Mouse (Mus musculus) c-Kit-negative CD71-positive TER-119-positive erythroid progenitor cells, embryonic 14.5 days (primary cell): ENCODE measurements around the gene Angptl3.

Experiments used
- DNase-seq: peaks from one replicate; pipeline ENCODE4 v3.0.0-alpha.2; 2013; ENCODE audit warnings: low read depth, low spot score

Angptl3 gene

DNA sequence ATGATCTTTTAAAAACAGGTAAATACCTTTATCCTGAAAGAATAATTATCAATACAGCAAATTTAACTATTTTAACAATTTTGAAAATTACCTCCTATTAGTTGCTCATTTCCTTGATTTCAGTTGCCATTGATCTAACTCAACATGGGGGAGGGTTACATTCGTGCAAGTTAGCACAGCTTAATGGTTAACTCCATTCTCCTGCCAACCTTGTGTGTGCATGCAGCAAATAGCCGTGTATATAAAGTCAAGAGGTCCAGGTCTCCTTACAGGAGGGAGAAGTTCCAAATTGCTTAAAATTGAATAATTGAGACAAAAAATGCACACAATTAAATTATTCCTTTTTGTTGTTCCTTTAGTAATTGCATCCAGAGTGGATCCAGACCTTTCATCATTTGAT lies at the start of gene Angptl3:
Angptl3 (plus strand) TSS at position 269 of the 400 bp plus-strand sequence.
- no peak for DNase-seq

DNA sequence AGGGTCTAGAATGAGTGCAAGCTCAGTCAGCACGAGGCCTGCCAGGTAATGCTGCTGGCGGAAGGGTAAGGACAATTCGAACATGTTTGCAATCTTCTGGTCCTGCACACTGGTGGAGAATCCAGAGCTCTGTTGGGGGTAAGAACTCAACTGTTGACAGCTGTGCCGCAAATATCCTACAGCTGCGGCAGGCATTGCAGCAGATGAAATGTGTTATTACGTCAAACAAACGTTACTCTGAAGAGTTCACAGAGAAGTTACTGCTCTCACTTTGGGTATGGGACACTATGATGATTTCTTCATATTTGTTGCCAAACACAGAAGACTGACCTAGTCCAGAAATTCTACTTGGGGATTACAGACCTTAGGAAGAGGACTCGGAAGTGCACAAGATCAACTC lies 46.1 kb upstream of the Angptl3 start:
- DNase-seq = no peak

DNA sequence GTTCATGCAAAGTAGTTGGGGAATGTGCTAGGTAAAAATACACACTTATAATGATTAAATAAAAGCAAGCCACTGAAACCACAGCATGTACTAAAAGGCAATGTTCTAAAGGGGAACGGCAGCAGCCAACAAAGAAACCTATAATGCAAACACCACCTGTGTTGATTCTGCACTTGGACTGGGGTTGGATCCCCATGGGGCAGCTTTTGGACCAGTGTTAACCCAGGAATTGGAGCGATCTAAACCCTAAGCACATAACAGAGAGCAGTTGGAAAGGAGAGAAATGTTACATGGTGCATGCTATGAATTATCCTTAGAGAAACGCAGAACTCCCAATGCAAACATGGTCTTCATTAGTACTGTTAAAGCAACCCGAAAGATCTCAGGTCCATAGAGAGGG lies 37.3 kb upstream of the Angptl3 start:
- no peak for DNase-seq

DNA sequence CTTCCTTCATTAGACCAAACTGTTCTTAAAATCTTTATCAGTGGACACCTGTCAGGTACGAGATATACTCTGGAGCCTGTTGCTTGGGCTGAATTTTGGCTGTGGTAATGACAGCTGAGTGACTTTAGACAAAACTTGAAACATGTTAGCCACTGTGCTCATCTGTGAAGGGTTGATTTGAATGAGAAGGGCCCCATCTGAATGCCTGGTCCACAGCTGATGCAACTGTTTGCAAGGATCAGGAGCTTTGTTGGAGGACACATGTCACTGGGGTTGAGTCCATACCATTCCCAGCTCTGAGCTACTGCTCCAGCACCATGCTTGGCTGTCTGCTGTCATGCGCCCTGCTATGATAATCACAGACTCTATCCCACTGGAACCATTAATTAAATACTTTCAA lies 25.2 kb upstream of the Angptl3 start:
- DNase-seq = no peak

DNA sequence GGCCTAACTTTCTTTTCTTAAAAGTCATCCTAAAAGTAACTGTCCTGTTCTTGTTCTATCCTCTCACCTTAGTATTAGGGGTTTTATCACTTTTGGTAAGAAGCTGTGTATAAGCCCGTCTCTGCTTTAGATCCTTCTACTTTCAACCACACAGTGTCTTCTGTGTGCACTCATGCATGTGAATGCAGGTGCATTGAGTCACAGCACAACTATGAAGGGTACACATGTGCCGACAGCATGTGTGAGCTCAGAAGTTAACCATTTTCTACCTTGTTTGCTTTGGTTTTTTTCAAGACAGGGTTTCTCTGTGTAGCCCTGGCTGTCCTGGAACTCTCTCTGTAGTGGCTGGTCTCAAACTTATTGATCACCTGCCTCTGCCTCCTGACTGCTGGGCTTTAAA lies 24.4 kb upstream of the Angptl3 start:
- DNase-seq = no peak

DNA sequence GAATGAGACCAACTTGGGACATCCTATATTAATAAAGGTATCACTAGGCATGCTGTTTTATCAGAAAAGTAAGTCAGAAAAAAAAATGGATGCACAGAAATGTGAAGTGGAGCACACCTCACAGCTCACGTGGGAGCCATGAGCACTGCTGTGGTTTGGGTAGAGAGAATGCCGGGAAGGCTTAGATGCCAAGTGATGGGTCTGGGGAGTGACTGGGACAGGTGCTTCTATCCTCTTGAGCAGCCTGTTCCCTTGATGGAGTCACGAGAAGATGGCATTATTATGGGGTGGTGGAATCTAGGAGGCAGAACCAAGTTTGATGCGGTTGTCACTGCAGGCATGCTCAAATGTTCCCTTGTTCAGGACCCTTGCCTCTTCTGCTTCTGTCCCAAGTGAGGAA lies 19.7 kb upstream of the Angptl3 start:
- DNase-seq = no peak

DNA sequence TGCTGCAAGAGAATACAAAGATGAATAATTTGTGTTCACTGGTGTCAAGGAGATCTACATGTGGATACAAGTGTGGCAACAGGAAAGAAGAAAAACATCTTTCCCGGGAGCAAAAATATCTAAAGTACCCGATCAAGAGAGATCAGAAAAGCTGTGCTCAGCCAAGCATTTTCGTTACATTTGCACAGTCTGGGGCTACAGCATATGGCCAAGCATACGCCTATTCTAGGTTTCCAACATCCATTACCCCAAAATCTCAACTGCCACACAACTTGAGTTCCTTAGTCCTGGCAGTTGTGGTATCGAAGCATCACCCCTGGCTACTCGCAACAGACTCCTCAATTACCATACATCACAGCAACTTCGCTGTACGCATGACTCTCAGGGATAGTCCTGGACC lies 8.5 kb upstream of the Angptl3 start:
- DNase-seq = no peak

DNA sequence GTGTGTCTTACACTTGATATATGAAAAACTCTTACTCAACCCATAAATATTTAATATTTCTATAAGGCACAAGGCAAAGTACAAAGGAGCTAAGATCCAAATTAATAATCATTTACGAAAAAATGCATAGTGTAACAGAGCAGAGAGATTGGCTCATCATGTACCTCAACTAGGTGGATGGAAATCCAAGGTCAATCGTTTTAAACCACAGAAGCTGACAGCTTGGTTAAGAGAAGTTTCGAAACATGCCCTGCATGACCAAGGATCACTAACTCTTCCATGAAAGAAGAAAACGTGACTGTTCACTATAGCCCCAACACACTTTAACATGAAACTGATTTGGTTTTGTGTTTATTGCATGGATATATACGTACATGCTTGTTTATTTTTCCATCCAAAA lies 2.4 kb upstream of the Angptl3 start:
- no peak for DNase-seq

DNA sequence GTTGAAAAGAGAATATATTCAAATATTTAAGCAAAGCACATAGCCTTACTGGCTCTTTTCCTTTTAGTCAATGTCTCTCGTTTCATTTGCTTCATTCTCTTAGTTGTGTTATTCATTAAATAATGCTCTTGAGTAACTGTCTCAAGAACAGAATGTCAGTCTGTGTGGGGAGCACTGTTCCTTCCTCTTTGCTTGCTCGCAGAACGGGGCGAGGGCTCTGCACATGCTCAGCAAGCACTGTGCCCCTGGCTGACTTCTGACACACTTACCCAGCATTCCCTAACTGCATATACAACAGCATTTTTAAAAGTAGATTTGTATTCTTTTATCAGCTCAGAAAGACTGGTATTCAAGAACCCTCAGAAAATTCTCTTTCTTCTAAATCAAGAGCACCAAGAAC lies 2.2 kb downstream of the Angptl3 start:
- DNase-seq = no peak

DNA sequence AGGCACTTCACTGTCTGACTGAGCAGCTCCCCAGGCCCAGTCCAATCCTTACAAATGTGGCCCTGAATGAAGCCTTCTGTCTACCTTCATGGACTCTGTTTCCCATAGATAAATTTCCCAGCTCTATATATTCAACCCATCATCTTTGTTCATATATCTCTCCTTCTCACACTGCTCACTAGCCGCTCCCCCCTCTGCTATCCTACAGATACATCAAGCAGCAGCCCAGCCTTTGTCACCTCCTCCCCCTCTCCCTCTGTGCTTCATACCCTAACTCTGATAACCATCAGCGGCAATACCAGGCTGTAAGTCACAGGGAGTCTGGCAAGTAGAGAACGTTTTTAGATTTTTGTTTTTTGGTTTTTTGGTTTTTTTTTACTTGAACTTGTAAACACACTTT lies 14.1 kb downstream of the Angptl3 start:
- no peak for DNase-seq

DNA sequence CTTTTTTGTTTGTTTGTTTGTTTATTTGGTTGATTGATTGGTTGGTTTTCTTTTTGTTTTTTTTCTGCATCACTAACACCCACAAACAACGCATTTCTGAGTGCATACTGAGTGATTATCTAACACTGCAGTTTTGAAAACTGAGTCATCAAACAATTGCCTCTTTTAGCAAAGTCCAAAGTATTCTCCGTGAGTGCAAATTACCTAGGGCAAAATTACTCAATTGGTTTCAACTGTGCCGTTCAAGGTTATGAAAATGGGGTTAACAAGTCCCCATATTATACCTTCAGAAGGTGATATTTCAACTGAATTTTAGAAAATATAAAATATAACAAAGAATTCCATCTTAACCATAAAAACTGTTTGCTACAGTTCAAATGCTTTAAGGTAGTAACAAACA lies 15.7 kb downstream of the Angptl3 start:
- DNase-seq = no peak

DNA sequence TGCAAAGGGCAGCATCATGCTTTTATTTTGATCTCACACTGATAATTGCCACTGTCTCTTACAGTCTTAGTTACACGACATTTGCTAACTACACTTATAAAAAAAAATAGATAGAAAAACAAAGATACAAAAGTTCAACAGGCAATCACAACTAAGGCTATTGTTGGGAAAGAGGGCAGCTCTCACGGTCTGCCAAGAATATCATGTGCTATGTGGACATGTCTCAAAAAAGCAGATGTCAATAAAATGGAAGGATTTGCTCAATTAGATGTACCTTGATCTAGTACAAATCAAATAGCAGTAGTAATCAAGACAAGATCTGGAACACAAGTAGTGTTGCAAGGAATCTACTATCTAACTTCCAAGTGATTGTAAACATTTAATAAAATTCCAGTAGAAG lies 17.8 kb downstream of the Angptl3 start:
- no peak for DNase-seq

DNA sequence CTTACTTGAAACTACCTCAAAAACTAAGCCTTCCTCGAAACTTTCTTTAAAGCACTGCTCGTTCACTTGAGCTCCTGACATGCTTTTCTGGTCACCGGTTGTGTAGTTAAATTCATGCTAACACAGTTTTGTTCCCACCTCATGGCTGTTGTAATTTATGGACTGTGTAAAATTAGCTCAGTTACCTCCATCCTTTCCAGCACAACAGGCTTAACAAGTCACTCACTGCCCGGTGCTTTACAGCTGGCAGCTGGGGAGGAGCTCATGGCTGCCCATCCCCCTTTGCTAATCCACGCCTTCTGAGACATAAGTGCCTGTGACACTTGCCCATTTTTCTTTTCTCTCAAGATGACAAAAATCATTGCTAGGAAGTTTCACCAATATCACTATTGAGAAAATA lies 33.8 kb downstream of the Angptl3 start:
- no peak for DNase-seq

DNA sequence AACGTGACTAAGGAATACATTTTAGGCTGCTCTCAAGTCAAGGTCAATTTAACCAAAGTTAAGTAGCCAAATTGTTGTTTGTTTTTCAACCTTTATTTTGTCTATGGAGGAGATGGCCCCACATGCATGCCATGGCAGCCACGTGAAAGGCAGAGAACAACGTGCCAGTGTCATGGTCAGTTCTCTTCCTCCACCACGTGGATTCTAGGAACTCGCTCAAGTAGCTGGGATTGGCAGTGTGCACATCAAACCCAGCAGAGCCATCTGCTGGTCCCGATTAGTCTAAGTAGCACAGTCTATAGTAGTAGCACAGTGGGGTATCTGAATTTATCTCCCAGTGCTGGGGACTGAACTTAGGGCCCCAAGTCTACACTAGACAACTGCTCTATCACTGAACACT lies 38.1 kb downstream of the Angptl3 start:
- no peak for DNase-seq

DNA sequence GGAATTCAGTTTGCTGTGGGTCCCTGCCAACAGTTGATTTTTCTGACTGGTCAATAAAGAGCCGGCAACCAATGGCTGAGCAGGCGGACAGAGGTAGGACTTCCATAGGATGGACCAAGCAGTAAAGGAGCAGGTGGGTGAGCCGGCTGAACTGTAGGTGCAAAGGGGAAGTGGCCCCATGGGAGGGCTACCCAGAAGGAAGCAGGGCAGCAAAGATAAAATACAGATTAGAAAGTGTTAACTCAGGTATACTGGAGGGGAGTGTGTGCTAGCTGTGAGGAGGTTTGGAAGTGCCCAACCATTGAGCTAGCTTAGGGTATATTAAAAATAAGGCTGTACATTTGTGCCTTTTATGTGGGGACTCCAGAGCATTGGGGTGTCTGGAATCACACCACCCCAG lies 47.3 kb downstream of the Angptl3 start:
- DNase-seq = no peak

DNA sequence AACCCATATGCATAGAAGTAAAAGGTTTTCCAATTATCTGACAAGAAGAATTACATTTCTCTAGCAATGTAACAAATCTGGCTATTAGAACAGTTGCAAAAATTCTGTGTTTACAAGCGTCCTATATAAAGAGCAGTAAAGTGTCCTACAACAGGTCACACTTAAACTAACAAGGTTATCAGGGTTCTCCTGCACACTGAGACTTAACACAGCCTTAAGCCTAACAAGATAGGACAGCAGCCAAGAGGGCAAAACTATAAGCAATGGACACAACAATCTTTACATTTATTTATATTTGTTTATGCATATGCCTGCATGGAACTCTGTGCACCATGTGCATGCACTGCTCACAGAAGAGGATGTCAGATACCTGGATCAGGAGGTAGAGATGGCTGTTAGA lies 50.4 kb downstream of the Angptl3 start:
- DNase-seq = no peak

DNA sequence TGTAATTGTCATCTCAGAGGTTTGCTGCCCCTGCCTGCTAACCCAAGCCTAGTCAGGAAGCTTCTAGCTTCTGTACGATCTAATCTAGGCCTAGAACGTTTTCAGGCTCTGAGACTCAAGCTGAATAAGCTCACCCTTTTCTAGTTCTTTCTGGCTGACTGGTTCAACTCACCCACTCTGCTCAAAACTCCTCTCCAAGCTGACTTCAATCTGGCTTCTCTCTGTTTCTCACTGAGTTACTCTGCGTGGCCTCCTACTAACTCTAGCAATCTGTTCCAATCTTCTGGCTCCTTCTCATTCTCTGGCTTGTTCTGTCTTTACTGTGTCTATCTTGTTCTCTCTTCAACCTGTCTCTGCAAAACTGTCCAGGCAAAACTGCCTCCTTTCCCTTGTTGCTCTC lies 53.1 kb downstream of the Angptl3 start:
- no peak for DNase-seq

DNA sequence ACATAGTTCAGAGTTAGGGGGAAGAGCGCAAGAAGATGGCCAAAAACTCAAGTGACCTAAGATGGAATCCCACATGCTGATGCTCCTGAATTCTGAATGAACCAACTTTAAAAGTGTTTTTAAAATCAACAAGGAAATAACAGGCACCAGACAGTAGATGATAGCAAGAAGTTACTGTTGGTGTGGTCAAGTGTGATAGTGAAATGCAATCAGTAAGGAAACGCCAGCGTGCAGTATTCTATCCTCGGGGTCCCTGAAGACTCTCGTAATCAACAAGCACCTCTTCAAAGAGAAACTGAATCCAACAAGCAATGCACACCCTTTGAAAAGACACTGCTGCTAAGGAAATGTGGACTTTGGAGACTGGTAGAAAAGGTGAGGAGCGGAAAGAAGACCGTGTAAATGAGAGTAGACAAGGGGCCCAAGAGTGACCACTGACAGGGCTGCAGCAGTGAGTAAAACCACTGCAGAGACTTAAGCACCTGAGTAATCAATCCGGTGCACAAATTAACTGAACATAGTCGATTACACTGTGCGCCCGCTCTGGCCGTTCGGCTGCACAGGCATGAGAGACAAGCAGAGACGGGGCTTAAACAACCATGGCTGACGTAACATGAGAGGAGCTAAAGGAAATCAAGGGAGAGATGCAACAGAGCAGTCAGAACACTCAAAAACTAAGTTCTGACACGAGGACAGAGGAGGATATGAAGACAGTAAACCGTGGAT lies 57.2 kb downstream of the Angptl3 start:
- DNase-seq = no peak

DNA sequence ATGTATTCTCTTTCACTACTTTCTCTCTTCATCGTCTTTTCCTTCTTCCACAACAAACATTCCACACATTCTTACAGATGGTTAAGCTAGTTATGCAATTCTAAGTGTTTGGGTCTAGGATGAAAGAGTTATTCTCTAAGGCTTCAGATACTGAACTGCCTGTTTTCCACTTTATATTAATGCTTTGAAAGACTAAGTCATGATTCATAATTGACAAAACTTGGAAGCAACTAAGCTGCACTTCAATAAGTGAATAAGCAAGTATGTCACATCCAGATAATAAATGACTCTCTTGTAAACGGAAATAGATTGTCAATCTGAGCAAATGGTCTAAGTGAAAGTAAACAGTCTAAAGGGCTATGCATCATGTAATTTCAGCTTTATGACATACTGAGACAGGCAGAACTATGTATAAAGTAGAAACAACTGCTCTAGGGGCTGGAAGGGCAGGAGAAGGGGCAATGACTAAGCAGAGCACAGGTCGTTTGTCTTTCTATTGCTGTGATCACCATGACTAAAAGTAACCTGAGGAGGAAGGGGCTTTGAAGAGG lies 60.5 kb downstream of the Angptl3 start:
- no peak for DNase-seq

DNA sequence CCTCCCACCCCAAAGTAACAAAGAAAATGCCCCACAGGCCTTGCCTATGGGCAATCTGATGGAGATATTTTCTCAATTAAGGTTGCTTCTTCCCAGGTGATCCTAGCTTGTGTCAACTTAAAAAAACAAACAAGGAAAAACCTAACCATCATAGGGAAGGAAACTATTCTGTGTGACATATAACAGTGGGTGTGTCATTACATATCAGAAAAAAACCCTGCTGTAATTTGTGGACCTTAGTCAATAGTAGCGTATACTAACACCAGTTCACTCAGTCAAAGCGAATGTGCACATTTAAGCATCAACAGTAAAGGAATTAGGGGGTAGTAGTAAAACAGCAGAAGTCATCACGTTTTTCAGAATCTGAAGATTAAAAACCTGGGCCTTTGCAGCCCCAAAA lies 61.0 kb downstream of the Angptl3 start:
- no peak for DNase-seq
